Mouse (Mus musculus) T-helper 2 cell (primary cell): ENCODE measurements around the gene Ahnak.
"Not testable (repeated sequence)": the region's sequence is repeated elsewhere in the genome, so short reads cannot be mapped to it uniquely, and the experiment has no call there.

Experiments used
- in situ Hi-C: fragments of 300-600 bp; cut with MboI, MseI; formaldehyde crosslinking; loops from one replicate; pipeline ENCODE4 v1.15.1; 2025; ENCODE audit warnings: high pct_unique_total_duplicates

Ahnak gene

DNA sequence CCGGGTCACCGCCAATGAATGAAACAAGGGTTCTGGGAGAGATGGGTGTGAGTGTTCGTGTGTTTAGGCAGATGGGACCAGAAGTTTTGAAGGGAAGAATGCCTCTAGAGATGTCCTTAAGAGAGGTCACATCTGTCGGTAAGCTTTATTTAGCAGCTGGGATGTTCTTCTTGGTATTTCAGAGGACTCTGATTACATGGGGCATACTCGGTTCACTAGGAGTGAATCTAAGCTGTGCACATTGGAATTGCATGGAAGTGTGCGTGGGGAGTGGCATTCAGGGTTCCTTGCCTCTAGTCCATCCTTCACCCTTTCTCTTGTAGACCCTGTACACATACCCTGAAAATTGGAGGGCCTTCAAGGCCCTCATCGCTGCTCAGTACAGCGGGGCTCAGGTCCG is 21.2 kb upstream of the Ahnak start:
- in situ Hi-C loops = no loop called here

DNA sequence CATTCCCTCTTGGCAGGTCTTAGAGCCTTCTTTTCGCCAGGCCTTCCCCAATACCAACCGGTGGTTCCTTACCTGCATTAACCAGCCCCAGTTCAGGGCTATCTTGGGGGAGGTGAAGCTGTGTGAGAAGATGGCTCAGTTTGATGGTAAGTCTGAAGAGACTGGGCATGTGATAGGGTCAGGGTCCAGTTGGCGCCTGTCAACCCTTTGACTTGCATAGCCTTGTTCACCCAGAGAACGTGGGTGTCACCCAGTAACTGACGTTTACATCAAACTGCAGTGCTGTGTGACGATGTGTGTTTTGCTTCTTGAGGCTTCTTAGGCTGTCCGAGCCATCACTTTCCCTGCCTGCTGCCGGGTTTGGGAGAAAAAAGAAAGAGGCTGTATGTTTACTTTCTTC is 16.6 kb upstream of the Ahnak start:
- in situ Hi-C loops = not testable (repeated sequence)

GRCm38 (mm10) chr19:8974638-8975037 is 14.4 kb upstream of the Ahnak start:
- in situ Hi-C loops = no loop called here

DNA sequence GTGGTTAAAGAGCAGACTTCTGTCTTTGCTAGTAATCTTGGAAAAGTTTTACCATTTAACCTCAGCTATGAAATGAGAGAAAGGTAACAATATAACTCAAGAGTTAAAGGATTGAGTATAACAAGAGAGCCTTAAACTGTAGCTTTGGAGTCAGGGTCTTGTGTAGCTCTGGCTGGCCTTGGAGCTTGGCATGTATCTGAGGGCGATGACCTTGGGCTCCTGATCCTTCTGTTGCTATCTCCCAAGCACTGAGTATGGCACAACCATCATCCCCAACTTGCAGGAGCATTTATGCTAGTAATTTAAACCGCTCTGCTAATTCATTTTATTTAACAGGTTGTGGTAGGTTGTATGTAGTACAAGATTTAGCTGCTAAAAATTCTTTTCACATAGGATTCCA is 13.6 kb upstream of the Ahnak start:
- in situ Hi-C loops = no loop called here

- in situ Hi-C loops = no loop called here
Measured at GRCm38 (mm10) chr19:8976535-8976934, 12.5 kb upstream of the Ahnak start.

- in situ Hi-C loops = loop anchor here (10.0 kb wide), 1 partner anchor 104 kb away; the partner anchor contains the start of gene Scgb1a1
Measured at GRCm38 (mm10) chr19:8980771-8981170, 8.3 kb upstream of the Ahnak start.

GRCm38 (mm10) chr19:8981450-8982168 is 7.5 kb upstream of the Ahnak start:
- in situ Hi-C loops = loop anchor here (10.0 kb wide), 1 partner anchor 103 kb away; the partner anchor contains the start of gene Scgb1a1

- in situ Hi-C loops = loop anchor here (10.0 kb wide), 1 partner anchor 102 kb away; the partner anchor contains the start of gene Scgb1a1
Measured at GRCm38 (mm10) chr19:8982303-8983149, 6.6 kb upstream of the Ahnak start.

DNA sequence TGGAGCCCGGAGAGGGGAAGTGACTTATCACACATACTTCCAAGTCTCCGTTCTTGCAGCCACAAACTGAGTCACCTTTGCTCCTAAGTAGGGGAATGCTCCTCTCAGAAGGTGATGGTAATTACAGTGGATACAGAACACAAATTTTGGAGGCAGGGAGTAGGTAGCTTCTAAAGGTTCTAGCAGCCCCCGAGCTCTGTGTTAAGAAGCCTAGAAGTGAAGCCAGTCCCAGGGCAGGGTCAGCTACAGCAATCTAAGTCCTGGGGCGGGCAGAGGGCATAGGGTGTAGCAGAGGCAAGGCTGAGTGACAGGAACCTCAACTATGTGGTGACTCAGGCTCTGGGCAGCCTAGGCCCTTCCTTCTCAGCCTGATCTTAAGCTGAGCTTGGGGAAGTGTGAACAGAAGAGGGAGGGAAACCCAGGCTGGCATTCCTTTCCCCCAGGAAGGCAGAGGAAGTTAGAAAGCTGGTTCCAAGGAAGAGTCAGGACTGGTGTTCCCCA is 5.9 kb upstream of the Ahnak start:
- in situ Hi-C loops = loop anchor here (10.0 kb wide), 1 partner anchor 102 kb away; the partner anchor contains the start of gene Scgb1a1

DNA sequence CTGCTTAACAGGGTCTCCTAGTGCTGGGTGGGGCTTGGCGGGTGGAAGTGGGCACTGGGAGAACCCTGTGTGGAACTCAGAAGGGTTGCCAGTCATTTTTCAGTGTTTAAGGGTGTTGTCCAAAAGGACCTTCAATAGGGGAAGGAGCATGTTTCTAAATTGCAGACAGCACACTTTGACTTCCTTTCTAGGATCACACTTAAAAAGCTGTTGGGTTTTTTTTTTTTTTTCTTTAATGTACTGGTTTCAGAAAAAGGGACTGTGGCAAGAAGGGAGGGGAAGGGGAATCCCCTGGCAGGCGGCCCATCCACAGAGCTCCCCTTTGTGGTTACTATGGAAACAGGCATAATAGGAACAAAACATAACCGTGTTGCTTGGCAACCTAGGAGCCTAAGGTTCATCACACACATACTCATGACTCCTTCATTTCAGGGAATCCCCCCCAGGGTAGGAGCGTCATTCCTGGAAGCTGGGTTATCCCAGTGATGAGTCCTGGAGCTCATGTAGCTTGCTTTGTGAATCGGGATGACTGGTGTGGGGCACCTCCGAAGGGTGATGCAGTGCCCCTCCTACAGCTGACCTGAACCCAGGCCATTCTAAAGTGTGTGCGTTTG is 4.7 kb upstream of the Ahnak start:
- in situ Hi-C loops = loop anchor here (10.0 kb wide), 1 partner anchor 100 kb away; the partner anchor contains the start of gene Scgb1a1

GRCm38 (mm10) chr19:8985891-8986290 is 3.2 kb upstream of the Ahnak start:
- in situ Hi-C loops = loop anchor here (10.0 kb wide), 1 partner anchor 99 kb away; the partner anchor contains the start of gene Scgb1a1

DNA sequence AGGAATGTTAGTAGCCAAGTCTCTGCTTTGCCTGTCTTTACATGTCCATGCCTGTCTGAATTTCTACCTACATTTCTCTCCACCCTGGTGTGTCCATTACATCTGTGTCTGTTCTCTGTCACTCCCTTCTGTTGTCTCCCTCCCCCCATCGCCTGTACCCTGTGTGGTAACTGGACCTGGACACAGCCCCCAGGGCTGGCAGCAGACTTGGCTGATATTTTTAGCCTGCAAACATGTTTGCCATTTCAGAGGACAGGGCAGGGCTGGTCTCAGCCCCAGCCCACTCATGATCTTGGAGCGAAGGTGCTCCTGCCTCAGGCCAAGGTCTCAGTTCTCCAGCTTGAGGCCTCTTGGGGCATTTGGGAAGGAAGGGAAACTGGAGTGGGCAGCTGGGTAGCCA is 1.3 kb upstream of the Ahnak start:
- in situ Hi-C loops = loop anchor here (10.0 kb wide), 1 partner anchor 97 kb away; the partner anchor contains the start of gene Scgb1a1

DNA sequence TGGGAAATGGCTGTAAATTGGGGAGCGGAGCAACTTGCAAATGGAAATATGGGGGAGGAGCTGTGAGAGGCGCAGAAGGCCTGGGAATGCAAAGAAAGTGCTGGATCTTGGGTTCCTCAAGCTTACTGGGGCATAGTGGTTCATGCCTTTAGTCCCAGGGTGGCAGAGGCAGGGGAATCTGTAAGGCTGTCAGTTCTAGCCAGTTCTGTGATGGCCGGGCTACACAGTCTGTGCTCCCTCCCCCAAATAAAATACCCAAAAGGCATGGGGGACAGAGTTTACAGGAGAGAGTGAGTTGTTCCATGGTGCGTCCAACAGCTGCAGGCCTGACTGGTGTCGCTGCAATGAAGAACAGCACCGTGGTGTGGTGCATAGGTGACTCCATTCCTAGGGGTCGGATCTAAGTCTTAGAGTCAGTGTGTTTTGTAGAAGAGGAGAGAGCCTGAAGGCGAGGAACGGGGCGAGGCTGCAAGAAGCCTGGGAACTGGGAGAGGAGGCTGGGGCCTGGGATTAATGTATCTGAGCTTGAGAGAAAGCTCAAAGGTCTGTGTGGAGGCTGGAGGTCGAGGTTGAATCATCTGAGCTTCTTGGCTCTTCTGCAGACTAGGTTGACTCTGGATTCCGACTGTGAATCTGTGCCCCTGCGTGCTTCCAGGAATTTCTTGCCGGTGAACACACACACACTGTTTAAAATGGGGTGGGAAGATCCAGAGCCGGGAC is 578 bp upstream of the Ahnak start:
- in situ Hi-C loops = loop anchor here (10.0 kb wide), 1 partner anchor 96 kb away; the partner anchor contains the start of gene Scgb1a1

- in situ Hi-C loops = loop anchor here (5.0 to 10.0 kb wide), 2 partner anchors 63 to 95 kb away; partner anchors contain the start of gene Scgb1a1
Measured at GRCm38 (mm10) chr19:8989567-8990431, 715 bp downstream of the Ahnak start.

GRCm38 (mm10) chr19:8990432-8991102 is 1.5 kb downstream of the Ahnak start:
- in situ Hi-C loops = loop anchor here (5.0 kb wide), 1 partner anchor 62 kb away; no protein-coding TSS in a partner anchor

- in situ Hi-C loops = loop anchor here (5.0 kb wide), 1 partner anchor 61 kb away; no protein-coding TSS in a partner anchor
Measured at GRCm38 (mm10) chr19:8991245-8991870, 2.3 kb downstream of the Ahnak start.

- in situ Hi-C loops = loop anchor here (5.0 kb wide), 1 partner anchor 60 kb away; no protein-coding TSS in a partner anchor
Measured at GRCm38 (mm10) chr19:8991871-8992735, 3.0 kb downstream of the Ahnak start.
